Mouse (Mus musculus): ENCODE data around the gene Ccdc28b.

Gene Ccdc28b

DNA sequence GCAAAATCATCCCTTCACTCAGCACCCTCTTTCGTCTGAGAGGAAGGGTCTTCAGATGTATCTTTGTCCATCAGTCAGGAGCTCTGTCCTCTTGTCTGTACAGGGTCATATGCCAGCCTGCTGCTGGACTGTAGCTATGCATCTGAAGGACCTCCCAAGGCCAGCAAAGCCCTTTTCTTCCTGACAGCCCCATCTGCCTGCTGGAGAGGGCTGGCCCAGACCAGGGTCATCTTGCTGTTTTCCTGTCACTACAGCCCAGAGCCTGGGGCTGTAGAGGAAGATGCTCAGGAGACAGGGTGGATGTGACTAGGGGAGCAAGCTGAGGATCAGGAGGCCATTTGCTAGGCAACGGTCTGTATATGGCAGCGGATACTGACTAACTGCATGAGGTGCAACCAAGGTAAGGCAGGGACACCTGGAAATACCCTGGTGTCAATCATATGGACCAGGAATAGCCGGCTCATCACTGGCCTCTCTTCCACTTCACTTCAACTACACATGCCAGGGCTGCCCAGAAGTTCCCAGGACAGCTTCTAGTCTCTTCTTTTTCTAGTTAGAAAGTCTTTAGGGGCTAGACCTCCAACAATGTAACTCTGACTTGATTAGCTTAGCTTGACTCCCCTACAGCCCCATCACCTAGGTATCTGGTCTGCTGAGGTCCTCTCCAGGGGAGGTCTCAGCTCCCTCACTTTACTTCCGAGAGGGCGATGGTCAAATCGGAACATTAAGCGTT is 778 bp downstream of the Ccdc28b start:
- peak; percentile 56 for DNase-seq

DNA sequence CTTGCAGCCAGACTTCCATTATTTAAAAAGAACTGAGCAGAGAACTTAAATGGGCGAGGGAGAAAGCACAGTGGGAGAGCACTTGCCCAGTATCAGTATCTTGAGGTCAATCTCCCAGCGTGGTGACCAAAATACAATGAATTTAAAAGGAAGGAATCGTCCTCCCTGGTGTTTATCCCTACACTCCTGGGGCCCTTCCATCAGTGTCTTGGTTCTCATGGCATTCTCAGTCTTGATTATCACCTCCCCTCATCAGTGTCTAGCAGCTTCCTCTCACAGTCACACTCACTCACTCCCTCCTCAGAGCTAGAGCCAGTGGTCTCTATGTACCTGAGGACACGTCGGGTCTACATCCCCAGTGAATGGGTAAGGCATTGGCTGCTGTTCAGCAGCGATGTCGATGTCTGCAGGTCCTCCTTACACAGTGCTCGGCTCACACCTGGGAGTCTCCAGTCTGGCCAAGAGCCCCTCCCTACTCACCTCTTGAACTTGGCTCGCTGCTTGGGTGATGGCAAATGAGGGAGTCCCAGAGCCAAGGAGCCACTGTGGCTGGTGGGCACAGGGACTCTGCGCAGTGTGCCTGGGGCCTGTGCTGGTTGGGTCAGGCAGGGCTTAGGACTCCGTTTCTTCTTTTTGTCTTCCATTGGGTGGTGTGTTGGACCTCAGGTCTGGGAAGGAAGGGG is 1.5 kb downstream of the Ccdc28b start:
- DNase-seq = peak; percentile 52

DNA sequence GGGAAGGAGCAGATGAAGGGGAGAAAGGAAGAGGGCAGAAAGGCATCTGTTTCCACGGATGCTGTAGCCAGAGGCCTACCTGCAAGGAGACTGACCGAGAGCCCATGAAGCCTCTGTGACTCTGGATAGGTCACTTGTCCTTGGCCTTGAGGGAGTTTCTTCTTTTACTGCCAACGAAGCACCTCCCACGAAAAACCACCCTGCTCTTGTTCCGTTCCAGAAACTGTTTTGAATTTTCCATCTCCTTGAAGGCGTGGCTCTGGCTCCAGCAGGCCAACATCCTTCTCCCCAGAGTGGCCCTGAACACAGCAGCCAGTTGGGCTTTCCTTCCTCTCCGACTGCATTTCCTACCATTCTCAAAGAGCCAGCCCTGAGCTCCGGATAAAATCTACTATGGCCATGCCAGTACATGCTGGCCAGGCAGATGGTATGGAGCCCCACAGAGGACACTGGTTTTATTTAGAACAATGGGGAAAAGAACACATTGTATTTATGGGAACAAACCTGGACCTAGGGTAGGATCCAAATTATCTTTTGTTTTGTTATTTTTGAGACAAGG is 2.4 kb downstream of the Ccdc28b start:
- DNase-seq = peak; percentile 66

- DNase-seq = no peak
Observed at GRCm38 (mm10) chr4:129620419-129621282, 3.1 kb downstream of the Ccdc28b start.

DNA sequence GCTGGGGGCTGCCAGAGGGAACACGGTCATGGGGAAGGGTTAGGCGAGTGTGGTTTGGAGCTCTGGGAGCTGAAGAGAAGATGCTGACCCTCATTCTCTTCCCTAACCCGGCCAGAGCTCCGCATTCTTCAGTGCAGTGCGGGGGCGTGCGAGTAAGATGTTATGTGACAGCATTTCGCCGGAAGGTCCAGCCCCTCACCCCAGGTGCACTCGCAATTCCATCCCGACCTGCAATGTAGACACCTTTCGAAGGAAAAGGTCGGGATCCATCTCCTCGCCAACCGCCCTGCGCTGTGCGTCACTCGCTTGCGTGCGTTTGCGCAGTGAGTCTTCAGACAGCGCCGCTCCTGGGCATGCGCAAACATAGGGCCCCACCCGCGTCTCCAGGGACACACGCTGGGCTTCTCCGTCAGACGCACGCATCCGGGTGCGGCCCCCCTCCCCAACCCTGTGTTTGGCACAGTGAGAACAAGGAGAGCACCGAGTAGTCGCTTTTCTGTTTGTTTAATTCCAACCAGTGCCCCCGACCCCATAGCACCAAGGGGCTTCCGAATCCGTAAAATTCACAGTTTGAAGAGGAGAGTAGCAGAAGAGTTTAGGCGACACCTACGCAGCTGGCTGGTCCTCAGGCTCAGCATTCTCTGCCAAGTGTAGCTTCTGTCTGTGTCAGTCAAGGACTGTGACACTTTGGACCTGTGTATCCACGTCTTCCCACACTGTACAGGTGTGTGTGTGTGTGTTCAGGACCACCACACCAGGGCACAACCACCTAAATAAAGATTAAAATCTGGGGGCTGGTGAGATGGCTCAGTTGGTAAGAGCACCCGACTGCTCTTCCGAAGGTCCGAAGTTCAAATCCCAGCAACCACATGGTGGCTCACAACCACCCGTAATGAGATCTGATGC is 4.7 kb downstream of the Ccdc28b start, which contains the start of gene Iqcc:
TSS of gene Iqcc (minus strand) at position 314 of the 906 bp plus-strand sequence.
- peak; percentile 95 for DNase-seq

- DNase-seq = no peak
Observed at GRCm38 (mm10) chr4:129618031-129618430, 5.7 kb downstream of the Ccdc28b start.

GRCm38 (mm10) chr4:129617121-129617641 is 6.6 kb downstream of the Ccdc28b start:
- DNase-seq = no peak

- DNase-seq = no peak
Observed at GRCm38 (mm10) chr4:129616631-129617030, 7.1 kb downstream of the Ccdc28b start.

GRCm38 (mm10) chr4:129615801-129616290 is 7.9 kb downstream of the Ccdc28b start:
- DNase-seq = no peak

DNA sequence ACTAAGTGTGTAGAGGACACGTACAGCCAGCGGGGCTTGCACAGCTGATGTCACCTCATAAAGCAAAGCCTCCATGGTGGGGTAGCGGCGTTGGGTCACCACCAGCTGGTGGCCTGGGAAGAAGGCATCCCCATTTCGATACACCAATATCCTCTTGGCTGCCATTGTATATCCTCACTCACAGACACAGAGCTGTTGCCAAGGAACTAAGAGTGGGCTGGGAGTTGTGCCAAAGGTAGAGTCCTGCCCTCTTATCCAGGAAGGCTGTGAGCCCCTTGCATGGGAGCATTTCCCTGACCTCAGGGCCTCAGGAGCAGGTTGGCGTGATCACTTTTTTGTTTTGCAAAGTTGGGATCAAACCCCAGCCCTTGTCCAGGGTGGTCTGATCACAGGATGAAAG is 9.7 kb downstream of the Ccdc28b start, which contains the start of gene Dcdc2b:
TSS of gene Dcdc2b (minus strand) at position 165 of the 400 bp plus-strand sequence.
- no peak for DNase-seq

DNA sequence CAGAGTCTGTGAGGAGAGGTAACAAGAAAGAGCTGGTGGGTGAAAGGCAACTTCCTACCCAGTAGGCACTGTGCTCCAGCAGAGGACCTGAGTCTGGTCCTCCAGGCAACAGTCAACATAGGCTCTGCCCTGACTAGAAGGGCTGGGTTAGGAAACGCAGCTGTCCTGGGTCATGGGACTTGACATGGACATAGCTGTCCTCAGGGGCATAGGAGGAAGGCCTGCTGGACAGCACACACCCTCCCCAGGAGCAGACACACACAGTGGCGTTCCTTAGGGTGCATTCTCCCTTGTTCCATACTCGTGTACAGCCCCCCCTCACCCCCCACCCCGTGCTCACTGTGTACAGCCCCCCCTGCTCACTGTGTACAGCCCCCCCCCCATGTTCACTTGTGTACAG is 13.3 kb downstream of the Ccdc28b start:
- DNase-seq = no peak

DNA sequence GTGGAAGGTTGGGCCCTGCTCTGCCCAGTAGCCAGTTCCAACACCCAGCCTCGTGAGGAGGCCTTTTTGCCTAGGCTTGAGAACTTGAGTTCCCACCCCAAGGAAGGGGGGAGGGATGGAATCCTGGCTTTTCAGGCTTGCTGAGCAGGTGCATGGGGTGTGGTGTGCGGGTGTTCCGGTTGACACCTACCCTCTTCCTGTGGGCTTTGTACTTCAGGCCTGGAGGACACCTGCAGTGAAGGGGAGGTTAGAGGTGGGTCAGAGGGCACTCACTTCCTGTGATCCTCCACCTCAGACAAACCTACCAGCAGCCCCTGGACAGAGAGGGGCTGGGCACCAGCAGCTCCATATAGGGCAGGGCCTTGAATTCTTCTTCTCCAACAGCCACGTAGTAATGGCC is 13.7 kb downstream of the Ccdc28b start:
- DNase-seq = no peak

DNA sequence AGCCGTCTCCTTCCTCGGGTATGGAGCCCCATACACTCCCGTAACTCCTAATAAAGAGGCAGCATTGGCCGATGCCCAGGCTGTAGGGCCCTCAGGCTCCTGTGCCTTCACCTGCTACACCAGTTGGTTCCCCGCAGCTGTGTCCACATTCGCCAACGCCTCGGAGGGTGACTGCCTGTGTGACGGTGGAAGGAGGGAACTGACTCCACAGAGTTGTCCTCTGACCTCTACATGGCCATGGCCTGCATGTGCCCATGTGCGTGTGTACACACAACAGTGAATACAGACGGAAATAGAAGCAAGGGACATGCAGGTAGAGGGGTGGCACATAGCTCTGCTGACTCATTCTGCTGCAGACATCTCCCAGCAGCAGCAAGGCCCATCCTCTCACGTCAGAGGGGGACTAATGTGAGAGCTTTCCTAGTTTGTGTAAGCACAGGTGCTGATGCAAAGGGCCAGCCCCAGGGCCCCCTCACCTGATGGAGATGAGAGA is 14.6 kb downstream of the Ccdc28b start:
- no peak for DNase-seq

GRCm38 (mm10) chr4:129608426-129609025 is 15.2 kb downstream of the Ccdc28b start:
- DNase-seq = peak; percentile 78

GRCm38 (mm10) chr4:129600233-129601158 is 23.3 kb downstream of the Ccdc28b start, which contains the start of the genes Eif3i and Tmem234:
Gene Eif3i, minus strand, starts transcription at chr4:129600648.
Gene Tmem234, plus strand, starts transcription at chr4:129600668.
- peak; percentile 76 for DNase-seq

DNA sequence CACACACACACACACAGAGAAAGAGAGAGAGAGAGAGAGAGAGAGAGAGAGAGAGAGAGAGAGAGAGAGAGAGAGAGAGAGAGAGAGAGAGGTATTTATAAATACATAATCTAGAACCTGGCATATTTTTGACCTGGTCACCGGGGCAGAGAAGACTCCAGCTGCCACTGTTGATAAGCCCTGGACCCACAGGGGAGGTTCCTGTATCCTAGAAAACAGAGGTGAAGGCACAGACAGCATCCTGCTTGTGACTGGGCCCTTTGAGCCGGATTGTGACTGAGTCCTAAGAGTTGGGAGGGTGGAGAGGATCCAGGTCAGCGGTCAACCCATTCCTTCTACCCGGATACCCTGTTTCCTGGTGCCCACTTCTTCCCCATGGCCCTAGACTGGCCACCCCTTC is 34.9 kb downstream of the Ccdc28b start:
- no peak for DNase-seq

DNA sequence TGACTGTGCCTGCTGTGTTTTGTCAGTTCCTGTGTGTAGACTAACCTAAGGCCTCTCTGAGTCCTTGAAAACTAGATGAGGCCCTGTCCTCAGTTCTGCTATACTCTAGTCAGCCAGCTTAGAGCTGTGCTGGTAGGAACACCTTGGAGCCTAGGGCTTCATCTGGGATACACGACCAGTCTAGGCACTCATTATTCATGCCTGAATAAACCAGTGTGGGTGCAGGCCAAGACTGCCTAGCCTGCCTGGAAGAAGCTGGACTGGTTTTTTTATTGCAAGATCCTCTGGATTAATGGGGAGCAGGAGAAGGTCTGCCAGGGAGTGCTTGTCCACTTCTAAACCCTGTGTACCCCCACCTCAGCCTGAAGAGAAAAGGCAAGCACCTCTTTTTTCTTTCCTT is 36.8 kb downstream of the Ccdc28b start:
- no peak for DNase-seq

- DNase-seq = no peak
Observed at GRCm38 (mm10) chr4:129585773-129586172, 38.0 kb downstream of the Ccdc28b start.

- DNase-seq = peak; percentile 76
Observed at GRCm38 (mm10) chr4:129584884-129585608, 38.7 kb downstream of the Ccdc28b start.

All from cerebellum, adult 8-10 months (tissue).